Mouse (Mus musculus): ENCODE data around the gene Srgap3. TPM values are rescaled to one million over a fixed set of nuclear protein-coding genes. Genes with fewer than 3 reads are reported as not detected.

Srgap3 gene
- polyA plus RNA-seq, 1 experiment from 2014 or later, result 1.0 TPM

DNA sequence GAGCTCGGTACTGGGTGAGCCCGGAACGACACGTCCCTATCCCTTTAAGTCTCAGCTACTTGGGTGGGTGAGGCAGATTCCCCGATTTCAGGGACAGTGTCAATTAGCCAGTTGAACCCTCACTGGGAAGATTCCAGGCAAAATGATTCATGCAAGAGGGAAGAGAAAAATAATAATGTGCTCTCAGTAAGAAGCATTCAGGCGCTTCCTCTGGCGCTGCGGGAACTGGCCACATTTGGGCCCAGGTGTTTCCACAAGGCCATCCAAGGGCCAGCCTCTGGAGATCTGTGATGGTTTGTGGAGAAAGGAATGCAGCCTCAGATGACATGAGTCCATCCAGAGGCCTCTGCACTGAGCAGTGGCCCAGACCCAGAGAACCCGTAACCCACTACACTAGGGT, 100.2 kb downstream of the Srgap3 start:
- H3K27ac ChIP-seq (ENCODE audit: low read length), result no peak overlapping the region
- no peaks in the 10 kb centered on the region for H3K9me3 ChIP-seq (replicated peaks; ENCODE audit: control insufficient read depth, low read length)
- no peak overlapping the region for H3K4me3 ChIP-seq (ENCODE audit: low read length)
- no peaks in the 10 kb centered on the region for H3K4me1 ChIP-seq (ENCODE audit: control insufficient read depth, insufficient read depth, low read length)
- H3K27me3 ChIP-seq (ENCODE audit: control insufficient read depth, insufficient read depth, low read length), result no peaks in the 10 kb centered on the region
- WGBS, result 89% methylated on average over 9 of the region's 9 CpGs
- no peak overlapping the region for H3K4me2 ChIP-seq (ENCODE audit: low read depth, low read length)
- no peaks in the 10 kb centered on the region for H3K36me3 ChIP-seq (ENCODE audit: control insufficient read depth, insufficient read depth)
- H3K9ac ChIP-seq (ENCODE audit: low read length), result no peak overlapping the region
- no peak for ATAC-seq (replicated peaks; ENCODE audit: extremely low read depth, insufficient read depth, low FRiP score)

DNA sequence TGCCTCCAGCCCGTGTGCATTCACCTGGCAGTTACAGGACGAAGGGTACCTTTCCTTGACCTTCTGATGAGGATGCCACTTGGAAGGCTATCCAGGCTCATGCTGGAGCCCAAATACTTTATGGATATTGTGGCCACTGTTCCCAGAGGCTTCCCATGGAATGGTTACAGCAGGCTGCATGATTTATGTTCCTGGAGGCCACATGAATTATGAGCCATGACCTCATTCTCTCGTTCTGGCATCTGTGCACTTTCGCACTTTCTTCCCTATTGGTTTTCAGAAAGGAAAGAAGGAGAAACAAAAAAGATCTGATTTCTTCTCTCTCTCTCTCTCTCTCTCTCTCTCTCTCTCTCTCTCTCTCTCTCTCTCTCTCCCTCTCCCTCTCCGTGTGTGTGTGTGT, 104.6 kb downstream of the Srgap3 start:
- no peak for ATAC-seq (replicated peaks; ENCODE audit: extremely low read depth, insufficient read depth, low FRiP score)
- no peaks in the 10 kb centered on the region for H3K9me3 ChIP-seq (replicated peaks; ENCODE audit: control insufficient read depth, low read length)
- H3K4me3 ChIP-seq (ENCODE audit: low read length), result no peak overlapping the region
- H3K27ac ChIP-seq (ENCODE audit: low read length), result no peak overlapping the region
- H3K9ac ChIP-seq (ENCODE audit: low read length), result no peak overlapping the region
- H3K4me2 ChIP-seq (ENCODE audit: low read depth, low read length), result no peak overlapping the region
- no peaks in the 10 kb centered on the region for H3K36me3 ChIP-seq (ENCODE audit: control insufficient read depth, insufficient read depth)
- WGBS, result 76% methylated on average over 5 of the region's 5 CpGs
- no peaks in the 10 kb centered on the region for H3K27me3 ChIP-seq (ENCODE audit: control insufficient read depth, insufficient read depth, low read length)
- H3K4me1 ChIP-seq (ENCODE audit: control insufficient read depth, insufficient read depth, low read length), result no peaks in the 10 kb centered on the region

DNA sequence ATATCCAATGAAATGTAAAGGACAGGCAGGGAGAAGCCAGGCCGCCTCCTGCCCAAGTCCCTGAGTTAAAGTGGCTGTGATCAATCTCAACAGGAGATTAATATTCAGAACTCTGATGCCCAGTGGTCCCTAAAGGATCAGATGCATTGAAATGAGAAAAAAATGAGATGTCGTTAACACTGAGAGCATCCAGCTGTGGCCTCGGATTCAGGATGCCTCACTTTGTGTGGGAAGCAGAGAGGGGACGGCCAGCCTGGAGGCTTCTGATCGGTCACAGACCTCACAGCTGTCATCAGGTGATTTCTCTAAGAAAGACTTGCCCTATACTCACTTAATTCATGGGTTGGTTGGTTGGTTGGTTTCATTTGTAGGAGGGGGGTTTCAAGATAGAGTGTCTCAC, 106.7 kb downstream of the Srgap3 start:
- H3K9ac ChIP-seq (ENCODE audit: low read length), result no peak overlapping the region
- WGBS, result 66% methylated on average over 5 of the region's 5 CpGs
- no peaks in the 10 kb centered on the region for H3K27me3 ChIP-seq (ENCODE audit: control insufficient read depth, insufficient read depth, low read length)
- H3K27ac ChIP-seq (ENCODE audit: low read length), result no peak overlapping the region
- no peaks in the 10 kb centered on the region for H3K4me1 ChIP-seq (ENCODE audit: control insufficient read depth, insufficient read depth, low read length)
- no peak overlapping the region for H3K4me3 ChIP-seq (ENCODE audit: low read length)
- H3K36me3 ChIP-seq (ENCODE audit: control insufficient read depth, insufficient read depth), result no peaks in the 10 kb centered on the region
- H3K9me3 ChIP-seq (replicated peaks; ENCODE audit: control insufficient read depth, low read length), result no peaks in the 10 kb centered on the region
- H3K4me2 ChIP-seq (ENCODE audit: low read depth, low read length), result no peak overlapping the region
- no peak for ATAC-seq (replicated peaks; ENCODE audit: extremely low read depth, insufficient read depth, low FRiP score)

DNA sequence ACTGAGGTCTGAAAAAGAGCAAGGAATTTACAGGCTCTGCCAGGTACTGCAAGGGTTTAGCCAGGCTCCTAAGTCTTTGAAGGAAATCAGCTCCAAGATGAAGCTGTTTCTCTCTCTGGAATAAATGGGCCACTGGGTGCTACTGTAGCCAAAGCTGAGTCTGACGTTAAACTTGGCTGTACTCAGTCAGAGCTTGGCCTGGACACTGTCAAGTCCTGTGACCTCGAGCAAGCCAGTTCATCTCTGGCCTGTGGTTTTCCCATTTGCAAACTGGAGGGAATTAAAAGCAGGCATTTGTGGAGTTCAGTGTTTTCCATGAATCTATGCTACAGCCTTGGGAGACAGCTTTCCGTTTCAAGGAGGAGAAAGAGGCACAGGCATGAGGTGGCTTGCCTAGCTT, 107.7 kb downstream of the Srgap3 start:
- H3K4me2 ChIP-seq (ENCODE audit: low read depth, low read length), result no peak overlapping the region

DNA sequence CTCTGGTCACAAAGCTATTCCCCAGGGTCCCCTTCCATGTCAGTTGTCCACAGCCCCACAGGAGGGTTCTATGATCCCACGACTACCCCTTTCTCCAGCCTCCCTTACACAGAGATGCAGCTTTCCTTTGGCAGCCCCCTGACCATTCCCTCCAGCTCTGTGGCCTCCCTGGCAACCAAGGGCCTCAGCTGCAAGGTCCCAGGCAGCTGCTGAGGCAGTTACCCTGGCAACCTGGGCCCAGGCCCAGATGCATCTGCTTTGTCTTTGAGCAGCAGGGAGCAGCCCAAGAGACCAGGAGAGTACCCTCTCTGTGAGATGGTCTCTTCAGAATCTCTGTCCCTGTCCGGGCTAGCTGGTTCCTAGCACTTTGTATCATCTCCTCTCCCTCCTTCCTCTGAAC, 108.2 kb downstream of the Srgap3 start:
- no peak overlapping the region for H3K27ac ChIP-seq (ENCODE audit: low read length)
- no peak overlapping the region for H3K4me2 ChIP-seq (ENCODE audit: low read depth, low read length)
- no peaks in the 10 kb centered on the region for H3K27me3 ChIP-seq (ENCODE audit: control insufficient read depth, insufficient read depth, low read length)
- H3K4me1 ChIP-seq (ENCODE audit: control insufficient read depth, insufficient read depth, low read length), result no peaks in the 10 kb centered on the region
- H3K4me3 ChIP-seq (ENCODE audit: low read length), result no peak overlapping the region
- H3K36me3 ChIP-seq (ENCODE audit: control insufficient read depth, insufficient read depth), result no peaks in the 10 kb centered on the region
- no peak for ATAC-seq (replicated peaks; ENCODE audit: extremely low read depth, insufficient read depth, low FRiP score)
- 70% methylated on average over 2 of the region's 2 CpGs for WGBS
- no peaks in the 10 kb centered on the region for H3K9me3 ChIP-seq (replicated peaks; ENCODE audit: control insufficient read depth, low read length)
- no peak overlapping the region for H3K9ac ChIP-seq (ENCODE audit: low read length)

More for the DNA sequence above, 107.7 kb downstream of the Srgap3 start:
- 57% methylated on average over 3 of the region's 3 CpGs for WGBS
- H3K27me3 ChIP-seq (ENCODE audit: control insufficient read depth, insufficient read depth, low read length), result no peaks in the 10 kb centered on the region
- ATAC-seq (replicated peaks; ENCODE audit: extremely low read depth, insufficient read depth, low FRiP score), result no peak
- no peak overlapping the region for H3K9ac ChIP-seq (ENCODE audit: low read length)
- no peak overlapping the region for H3K27ac ChIP-seq (ENCODE audit: low read length)
- H3K36me3 ChIP-seq (ENCODE audit: control insufficient read depth, insufficient read depth), result no peaks in the 10 kb centered on the region
- no peaks in the 10 kb centered on the region for H3K9me3 ChIP-seq (replicated peaks; ENCODE audit: control insufficient read depth, low read length)
- no peak overlapping the region for H3K4me3 ChIP-seq (ENCODE audit: low read length)
- no peaks in the 10 kb centered on the region for H3K4me1 ChIP-seq (ENCODE audit: control insufficient read depth, insufficient read depth, low read length)

DNA sequence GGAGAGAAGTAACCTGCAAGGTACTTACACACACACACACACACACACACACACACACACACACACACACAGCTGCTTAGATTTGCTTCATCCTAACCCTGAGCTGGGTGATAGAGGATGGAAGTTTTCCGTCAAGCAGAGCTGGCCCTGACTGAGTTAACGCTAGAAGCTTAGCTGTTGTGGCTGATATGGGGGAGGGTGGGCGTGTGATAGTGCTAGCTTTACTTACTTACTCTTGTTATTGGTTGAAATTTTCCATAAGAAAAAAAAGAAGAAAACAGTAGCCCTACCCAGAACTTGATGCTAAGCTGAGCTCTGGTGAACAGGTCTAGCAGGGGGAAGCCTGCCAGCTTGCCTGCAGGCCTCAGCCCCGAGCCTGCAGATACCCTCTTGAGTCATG, 110.4 kb downstream of the Srgap3 start:
- 64% methylated on average over 4 of the region's 4 CpGs for WGBS
- Histone ChIP-seq H3K4me1 (ENCODE audit: control insufficient read depth, insufficient read depth, low read length) (no peaks in the 10 kb centered on the region), H3K9me3 (replicated peaks; ENCODE audit: control insufficient read depth, low read length) (no peaks in the 10 kb centered on the region), H3K9ac (ENCODE audit: low read length) (no peak overlapping the region), H3K36me3 (ENCODE audit: control insufficient read depth, insufficient read depth) (no peaks in the 10 kb centered on the region), H3K4me3 (ENCODE audit: low read length) (no peak overlapping the region), H3K27ac (ENCODE audit: low read length) (no peak overlapping the region), H3K4me2 (ENCODE audit: low read depth, low read length) (no peak overlapping the region), H3K27me3 (ENCODE audit: control insufficient read depth, insufficient read depth, low read length) (no peaks in the 10 kb centered on the region)
- no peak for ATAC-seq (replicated peaks; ENCODE audit: extremely low read depth, insufficient read depth, low FRiP score)

DNA sequence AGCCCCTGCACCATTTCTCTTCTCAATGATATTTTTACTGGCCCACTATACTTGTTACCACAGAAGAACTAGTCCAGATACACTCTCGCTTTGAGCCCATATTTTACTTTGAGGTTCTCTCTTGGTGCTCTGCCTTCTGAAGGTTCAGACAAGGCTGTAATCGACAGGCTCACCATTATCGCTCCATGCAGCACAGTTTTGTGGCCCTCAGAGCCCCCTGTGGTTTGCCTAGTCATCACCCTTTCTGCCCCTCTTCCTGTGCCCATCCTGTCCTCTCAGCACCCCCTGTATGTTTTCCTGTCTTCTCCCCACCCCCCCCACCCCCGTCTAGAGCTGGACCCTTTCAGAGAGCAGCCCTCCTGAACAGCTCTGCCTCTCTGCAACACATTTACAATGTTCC, 111.7 kb downstream of the Srgap3 start:
- ATAC-seq (replicated peaks; ENCODE audit: extremely low read depth, insufficient read depth, low FRiP score), result no peak
- H3K27ac ChIP-seq (ENCODE audit: low read length), result no peak overlapping the region
- no peak overlapping the region for H3K4me3 ChIP-seq (ENCODE audit: low read length)
- H3K4me1 ChIP-seq (ENCODE audit: control insufficient read depth, insufficient read depth, low read length), result no peaks in the 10 kb centered on the region
- H3K9ac ChIP-seq (ENCODE audit: low read length), result no peak overlapping the region
- no peak overlapping the region for H3K4me2 ChIP-seq (ENCODE audit: low read depth, low read length)
- H3K27me3 ChIP-seq (ENCODE audit: control insufficient read depth, insufficient read depth, low read length), result no peaks in the 10 kb centered on the region
- 59% methylated on average over 4 of the region's 4 CpGs for WGBS
- no peaks in the 10 kb centered on the region for H3K36me3 ChIP-seq (ENCODE audit: control insufficient read depth, insufficient read depth)
- no peaks in the 10 kb centered on the region for H3K9me3 ChIP-seq (replicated peaks; ENCODE audit: control insufficient read depth, low read length)

DNA sequence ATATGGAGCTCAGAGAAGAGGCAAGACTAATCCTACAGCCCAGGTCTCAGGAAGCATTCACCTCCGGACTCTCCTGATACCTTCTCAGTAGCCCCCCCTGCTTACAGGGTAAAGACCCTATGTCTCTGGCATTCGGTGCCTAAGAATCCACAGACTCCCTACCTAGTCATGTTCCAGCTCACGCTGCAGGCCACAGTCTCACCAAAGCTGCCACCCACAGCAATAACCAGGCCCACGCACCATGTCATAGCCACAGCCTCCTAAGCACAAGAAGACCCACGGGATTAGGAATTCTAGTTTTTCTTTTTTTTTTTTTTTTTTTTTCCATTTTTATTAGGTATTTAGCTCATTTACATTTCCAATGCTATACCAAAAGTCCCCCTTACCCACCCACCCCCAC, 112.6 kb downstream of the Srgap3 start:
- no peak overlapping the region for H3K9ac ChIP-seq (ENCODE audit: low read length)
- H3K4me3 ChIP-seq (ENCODE audit: low read length), result no peak overlapping the region
- H3K4me2 ChIP-seq (ENCODE audit: low read depth, low read length), result no peak overlapping the region
- no peak for ATAC-seq (replicated peaks; ENCODE audit: extremely low read depth, insufficient read depth, low FRiP score)
- no peaks in the 10 kb centered on the region for H3K36me3 ChIP-seq (ENCODE audit: control insufficient read depth, insufficient read depth)
- 90% methylated on average over 5 of the region's 5 CpGs for WGBS
- no peaks in the 10 kb centered on the region for H3K9me3 ChIP-seq (replicated peaks; ENCODE audit: control insufficient read depth, low read length)
- H3K4me1 ChIP-seq (ENCODE audit: control insufficient read depth, insufficient read depth, low read length), result no peaks in the 10 kb centered on the region
- no peaks in the 10 kb centered on the region for H3K27me3 ChIP-seq (ENCODE audit: control insufficient read depth, insufficient read depth, low read length)
- H3K27ac ChIP-seq (ENCODE audit: low read length), result no peak overlapping the region

DNA sequence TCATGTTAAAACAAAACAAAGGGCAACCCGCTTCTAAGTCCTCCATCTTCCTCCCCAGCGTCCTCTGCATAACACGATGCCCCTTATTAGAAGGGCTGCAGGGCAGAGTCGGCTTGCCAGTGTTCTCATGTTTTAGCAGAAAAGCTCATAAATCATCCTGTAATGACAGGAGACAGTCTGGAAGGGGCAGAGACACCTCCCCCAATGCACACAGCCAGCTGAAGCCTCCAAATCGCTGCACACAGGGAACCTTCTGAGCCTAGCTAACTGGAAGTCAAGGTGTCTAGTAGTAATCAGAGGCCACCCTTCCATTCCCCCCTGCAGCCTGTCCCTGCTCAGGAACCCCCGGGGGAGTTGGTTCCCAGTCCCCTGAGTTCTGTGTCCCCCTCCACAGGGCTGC, 113.3 kb downstream of the Srgap3 start:
- no peak for ATAC-seq (replicated peaks; ENCODE audit: extremely low read depth, insufficient read depth, low FRiP score)
- no peaks in the 10 kb centered on the region for H3K4me1 ChIP-seq (ENCODE audit: control insufficient read depth, insufficient read depth, low read length)
- H3K27ac ChIP-seq (ENCODE audit: low read length), result no peak overlapping the region
- H3K9ac ChIP-seq (ENCODE audit: low read length), result no peak overlapping the region
- H3K4me2 ChIP-seq (ENCODE audit: low read depth, low read length), result no peak overlapping the region
- H3K27me3 ChIP-seq (ENCODE audit: control insufficient read depth, insufficient read depth, low read length), result no peaks in the 10 kb centered on the region
- WGBS, result 49% methylated on average over 6 of the region's 6 CpGs
- H3K36me3 ChIP-seq (ENCODE audit: control insufficient read depth, insufficient read depth), result no peaks in the 10 kb centered on the region
- H3K4me3 ChIP-seq (ENCODE audit: low read length), result no peak overlapping the region
- no peaks in the 10 kb centered on the region for H3K9me3 ChIP-seq (replicated peaks; ENCODE audit: control insufficient read depth, low read length)

DNA sequence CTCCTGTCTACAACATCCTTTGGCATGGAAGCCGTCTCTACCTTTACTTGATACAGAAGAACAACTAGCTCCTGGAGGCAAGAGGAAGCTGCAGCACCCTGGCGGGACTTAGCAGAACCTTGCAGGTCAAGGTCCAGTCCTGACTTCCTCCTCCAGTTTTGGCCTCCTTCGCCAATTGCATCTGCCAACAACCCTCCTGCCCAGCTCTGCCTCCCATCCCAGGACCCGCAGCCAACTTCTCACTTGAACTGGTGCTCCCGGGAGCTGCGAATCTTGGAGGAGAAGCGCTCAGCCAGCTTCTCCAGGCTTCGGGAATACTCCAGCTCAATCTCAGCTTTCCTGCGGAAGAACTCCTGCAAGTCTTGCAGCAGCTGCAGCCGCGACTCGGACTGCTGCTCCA, 117.9 kb downstream of the Srgap3 start:
- 61% methylated on average over 12 of the region's 12 CpGs for WGBS
- no peak overlapping the region for H3K27ac ChIP-seq (ENCODE audit: low read length)
- H3K27me3 ChIP-seq (ENCODE audit: control insufficient read depth, insufficient read depth, low read length), result no peaks in the 10 kb centered on the region
- no peaks in the 10 kb centered on the region for H3K9me3 ChIP-seq (replicated peaks; ENCODE audit: control insufficient read depth, low read length)
- no peak overlapping the region for H3K9ac ChIP-seq (ENCODE audit: low read length)
- no peak for ATAC-seq (replicated peaks; ENCODE audit: extremely low read depth, insufficient read depth, low FRiP score)
- no peaks in the 10 kb centered on the region for H3K4me1 ChIP-seq (ENCODE audit: control insufficient read depth, insufficient read depth, low read length)
- no peak overlapping the region for H3K4me2 ChIP-seq (ENCODE audit: low read depth, low read length)
- no peak overlapping the region for H3K4me3 ChIP-seq (ENCODE audit: low read length)
- no peaks in the 10 kb centered on the region for H3K36me3 ChIP-seq (ENCODE audit: control insufficient read depth, insufficient read depth)

Measured in heart, embryonic 16.5 days (tissue).